Mouse (Mus musculus): ENCODE measurements around the gene H1foo. TPM values are rescaled to one million over a fixed set of nuclear protein-coding genes. Genes with fewer than 3 reads are reported as not detected.

Gene H1foo
- total RNA-seq (2023), result not detected

GRCm38 (mm10) chr6:115944638-115945037, at the start of gene H1foo:
Gene H1foo (plus strand): TSS chr6:115944938.

GRCm38 (mm10) chr6:115931639-115932038, 13.1 kb upstream of the H1foo start, which contains the start of gene Rho:
Gene Rho (plus strand): TSS chr6:115931748.

GRCm38 (mm10) chr6:115994877-115995520, 50.3 kb downstream of the H1foo start, which contains the start of gene Plxnd1:
Gene Plxnd1 (minus strand): TSS chr6:115995005.

Other genes starting within 250 kb of the H1foo start
- gene Tmem40, start 182.5 kb upstream of the H1foo start, total RNA-seq (2023), result not detected
- gene Cand2, start 170.4 kb upstream of the H1foo start, total RNA-seq (2023), result 7.5 TPM
- 3,217 TPM for gene Rpl32, start 136.2 kb upstream of the H1foo start, total RNA-seq (2023)
- 1.4 TPM for gene Efcab12, start 106.5 kb upstream of the H1foo start, total RNA-seq (2023)
- gene Mbd4, start 91.6 kb upstream of the H1foo start, total RNA-seq (2023), result 7.4 TPM
- 2.7 TPM for gene Ift122, start 91.5 kb upstream of the H1foo start, total RNA-seq (2023)
- gene Rho, start 13.2 kb upstream of the H1foo start, total RNA-seq (2023), result 0.12 TPM
- gene Plxnd1, start 50.1 kb downstream of the H1foo start, total RNA-seq (2023), result 29.9 TPM
- 53.4 TPM for gene Tmcc1, start 248.5 kb downstream of the H1foo start, total RNA-seq (2023)